Mouse (Mus musculus): ENCODE results near the gene Tcf25. TPM values are rescaled to one million over a fixed set of nuclear protein-coding genes. Genes with fewer than 3 reads are reported as not detected.
"Not testable (repeated sequence)": the region's sequence is repeated elsewhere in the genome, so short reads cannot be mapped to it uniquely, and the experiment has no call there.

Tcf25 gene
- polyA plus RNA-seq, 1 experiment from 2014 or later: 149 TPM

- Histone ChIP-seq H3K27ac (ENCODE audit: low read length) (no peak overlapping the region), H3K4me1 (replicated peaks; ENCODE audit: control insufficient read depth, insufficient read depth, low read length) (no peaks in the 10 kb centered on the region), H3K9me3 (ENCODE audit: control insufficient read depth, low read length) (peaks cover 60% of the 10 kb centered on the region), H3K36me3 (ENCODE audit: control insufficient read depth, insufficient read depth, low read length) (no peaks in the 10 kb centered on the region), H3K4me3 (ENCODE audit: low read length) (no peak overlapping the region), H3K27me3 (ENCODE audit: control insufficient read depth, insufficient read depth, low read depth, low read length) (no peaks in the 10 kb centered on the region), H3K9ac (ENCODE audit: low read length) (no peak overlapping the region), H3K4me2 (ENCODE audit: low read depth, low read length) (no peak overlapping the region)
- no peak for ATAC-seq (ENCODE audit: low read depth)
- 93% methylated on average over 23 of the region's 23 CpGs for WGBS
Measured at GRCm38 (mm10) chr8:123428939-123429721, 55.6 kb downstream of the Tcf25 start.

DNA sequence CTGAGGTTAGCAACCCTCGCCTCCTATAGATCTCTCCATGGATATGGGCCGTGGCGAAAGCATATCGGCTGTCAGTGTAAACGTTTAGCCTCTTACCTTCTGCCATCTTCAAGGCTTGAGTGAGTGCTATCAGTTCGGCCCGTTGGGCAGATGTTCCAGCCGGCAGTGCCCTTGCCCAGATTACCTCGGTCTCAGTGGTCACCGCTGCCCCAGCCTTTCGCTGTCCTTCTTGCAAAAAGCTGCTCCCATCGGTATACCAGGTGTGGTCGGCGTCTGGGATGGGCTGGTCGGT, 56.1 kb downstream of the Tcf25 start:
- not testable (repeated sequence) for H3K27me3 ChIP-seq (ENCODE audit: control insufficient read depth, insufficient read depth, low read depth, low read length); H3K4me2 ChIP-seq (ENCODE audit: low read depth, low read length); H3K9ac ChIP-seq (ENCODE audit: low read length); H3K4me1 ChIP-seq (replicated peaks; ENCODE audit: control insufficient read depth, insufficient read depth, low read length); H3K4me3 ChIP-seq (ENCODE audit: low read length); ATAC-seq (ENCODE audit: low read depth); H3K27ac ChIP-seq (ENCODE audit: low read length); H3K36me3 ChIP-seq (ENCODE audit: control insufficient read depth, insufficient read depth, low read length)
- WGBS: 94% methylated on average over 15 of the region's 15 CpGs
- peaks cover 60% of the 10 kb centered on the region for H3K9me3 ChIP-seq (ENCODE audit: control insufficient read depth, low read length)

DNA sequence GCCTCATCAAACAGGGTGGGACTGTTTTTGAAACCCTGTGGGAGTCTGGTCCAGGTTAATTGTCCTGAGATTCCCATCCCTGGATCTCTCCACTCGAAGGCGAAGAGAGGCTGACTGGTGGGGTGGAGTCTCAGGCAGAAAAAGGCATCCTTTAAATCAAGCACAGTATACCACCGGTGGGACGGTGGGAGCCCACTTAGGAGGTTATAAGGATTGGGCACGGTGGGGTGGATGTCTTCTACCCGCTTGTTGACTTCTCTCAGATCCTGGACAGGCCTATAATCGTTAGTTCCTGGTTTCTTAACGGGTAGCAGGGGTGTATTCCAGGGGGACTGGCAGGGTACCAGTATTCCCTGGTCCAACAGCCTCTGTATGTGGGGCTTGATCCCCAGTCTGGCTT, 57.4 kb downstream of the Tcf25 start:
- not testable (repeated sequence) for H3K36me3 ChIP-seq (ENCODE audit: control insufficient read depth, insufficient read depth, low read length); ATAC-seq (ENCODE audit: low read depth); H3K4me2 ChIP-seq (ENCODE audit: low read depth, low read length); H3K4me3 ChIP-seq (ENCODE audit: low read length); H3K27me3 ChIP-seq (ENCODE audit: control insufficient read depth, insufficient read depth, low read depth, low read length); H3K4me1 ChIP-seq (replicated peaks; ENCODE audit: control insufficient read depth, insufficient read depth, low read length); H3K27ac ChIP-seq (ENCODE audit: low read length); H3K9ac ChIP-seq (ENCODE audit: low read length)
- H3K9me3 ChIP-seq (ENCODE audit: control insufficient read depth, low read length): peaks cover 56% of the 10 kb centered on the region
- WGBS: 82% methylated on average over 8 of the region's 8 CpGs

GRCm38 (mm10) chr8:123431616-123432365, 58.2 kb downstream of the Tcf25 start:
- H3K27me3 ChIP-seq (ENCODE audit: control insufficient read depth, insufficient read depth, low read depth, low read length): no peaks in the 10 kb centered on the region
- WGBS: 94% methylated on average over 25 of the region's 25 CpGs
- H3K9ac ChIP-seq (ENCODE audit: low read length): no peak overlapping the region
- H3K4me2 ChIP-seq (ENCODE audit: low read depth, low read length): no peak overlapping the region
- no peaks in the 10 kb centered on the region for H3K4me1 ChIP-seq (replicated peaks; ENCODE audit: control insufficient read depth, insufficient read depth, low read length)
- no peak for ATAC-seq (ENCODE audit: low read depth)
- no peak overlapping the region for H3K4me3 ChIP-seq (ENCODE audit: low read length)
- H3K27ac ChIP-seq (ENCODE audit: low read length): no peak overlapping the region
- H3K36me3 ChIP-seq (ENCODE audit: control insufficient read depth, insufficient read depth, low read length): no peaks in the 10 kb centered on the region
- peaks cover 50% of the 10 kb centered on the region for H3K9me3 ChIP-seq (ENCODE audit: control insufficient read depth, low read length)

GRCm38 (mm10) chr8:123432381-123432780, 58.8 kb downstream of the Tcf25 start:
- 94% methylated on average over 16 of the region's 16 CpGs for WGBS
- Histone ChIP-seq H3K36me3 (ENCODE audit: control insufficient read depth, insufficient read depth, low read length) (no peaks in the 10 kb centered on the region), H3K9me3 (ENCODE audit: control insufficient read depth, low read length) (peaks cover 44% of the 10 kb centered on the region)

DNA sequence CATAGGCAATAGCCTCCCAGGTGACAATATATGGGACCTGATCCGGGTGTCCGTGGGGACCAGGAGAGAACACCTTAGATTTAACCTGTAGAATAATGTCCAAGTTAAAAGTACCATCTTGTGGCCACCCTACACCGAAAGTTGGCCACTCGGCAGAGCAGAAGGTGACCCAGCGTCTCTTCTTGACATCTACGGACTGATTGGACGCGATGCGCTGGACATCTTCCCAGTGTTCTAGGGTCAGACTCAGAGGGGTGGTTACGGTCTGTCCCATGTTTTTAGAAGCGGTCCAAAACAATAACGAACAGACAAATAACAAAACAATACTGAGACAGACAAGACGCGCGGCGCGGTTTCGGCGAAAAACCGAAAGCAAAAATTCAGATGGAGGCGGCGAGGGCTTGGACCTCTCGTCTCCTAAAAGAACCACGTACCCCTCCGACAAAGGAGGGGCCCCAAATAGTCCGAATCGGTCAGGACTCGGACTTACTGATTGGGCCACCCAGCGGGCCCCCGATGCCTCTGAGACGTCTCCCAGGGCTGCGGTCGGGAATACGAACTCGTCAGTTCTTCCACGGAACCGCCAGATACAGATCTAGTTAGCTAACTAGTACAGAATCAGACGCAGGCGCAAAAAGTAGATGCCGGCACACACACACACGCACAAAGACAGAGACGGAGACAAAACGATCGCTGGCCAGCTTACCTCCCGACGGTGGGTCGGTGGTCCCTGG, 59.9 kb downstream of the Tcf25 start:
- H3K4me1 ChIP-seq (replicated peaks; ENCODE audit: control insufficient read depth, insufficient read depth, low read length); H3K4me3 ChIP-seq (ENCODE audit: low read length); H3K36me3 ChIP-seq (ENCODE audit: control insufficient read depth, insufficient read depth, low read length); H3K27me3 ChIP-seq (ENCODE audit: control insufficient read depth, insufficient read depth, low read depth, low read length); H3K4me2 ChIP-seq (ENCODE audit: low read depth, low read length); ATAC-seq (ENCODE audit: low read depth); H3K9ac ChIP-seq (ENCODE audit: low read length); H3K27ac ChIP-seq (ENCODE audit: low read length): not testable (repeated sequence)
- 97% methylated on average over 41 of the region's 47 CpGs for WGBS
- peaks cover 34% of the 10 kb centered on the region for H3K9me3 ChIP-seq (ENCODE audit: control insufficient read depth, low read length)

More at GRCm38 (mm10) chr8:123432381-123432780, 58.8 kb downstream of the Tcf25 start:
- no peaks in the 10 kb centered on the region for H3K4me1 ChIP-seq (replicated peaks; ENCODE audit: control insufficient read depth, insufficient read depth, low read length)
- H3K9ac ChIP-seq (ENCODE audit: low read length): no peak overlapping the region
- no peak for ATAC-seq (ENCODE audit: low read depth)
- H3K27ac ChIP-seq (ENCODE audit: low read length): no peak overlapping the region
- no peak overlapping the region for H3K4me2 ChIP-seq (ENCODE audit: low read depth, low read length)
- no peaks in the 10 kb centered on the region for H3K27me3 ChIP-seq (ENCODE audit: control insufficient read depth, insufficient read depth, low read depth, low read length)
- no peak overlapping the region for H3K4me3 ChIP-seq (ENCODE audit: low read length)

- Histone ChIP-seq H3K36me3 (ENCODE audit: control insufficient read depth, insufficient read depth, low read length) (no peaks in the 10 kb centered on the region), H3K27me3 (ENCODE audit: control insufficient read depth, insufficient read depth, low read depth, low read length) (no peaks in the 10 kb centered on the region), H3K4me3 (ENCODE audit: low read length) (no peak overlapping the region), H3K9me3 (ENCODE audit: control insufficient read depth, low read length) (no peaks in the 10 kb centered on the region), H3K4me1 (replicated peaks; ENCODE audit: control insufficient read depth, insufficient read depth, low read length) (no peaks in the 10 kb centered on the region), H3K4me2 (ENCODE audit: low read depth, low read length) (no peak overlapping the region), H3K9ac (ENCODE audit: low read length) (no peak overlapping the region), H3K27ac (ENCODE audit: low read length) (no peak overlapping the region)
- WGBS: 89% methylated on average over 2 of the region's 2 CpGs
- ATAC-seq (ENCODE audit: low read depth): no peak
Measured at GRCm38 (mm10) chr8:123441788-123442187, 68.2 kb downstream of the Tcf25 start.

DNA sequence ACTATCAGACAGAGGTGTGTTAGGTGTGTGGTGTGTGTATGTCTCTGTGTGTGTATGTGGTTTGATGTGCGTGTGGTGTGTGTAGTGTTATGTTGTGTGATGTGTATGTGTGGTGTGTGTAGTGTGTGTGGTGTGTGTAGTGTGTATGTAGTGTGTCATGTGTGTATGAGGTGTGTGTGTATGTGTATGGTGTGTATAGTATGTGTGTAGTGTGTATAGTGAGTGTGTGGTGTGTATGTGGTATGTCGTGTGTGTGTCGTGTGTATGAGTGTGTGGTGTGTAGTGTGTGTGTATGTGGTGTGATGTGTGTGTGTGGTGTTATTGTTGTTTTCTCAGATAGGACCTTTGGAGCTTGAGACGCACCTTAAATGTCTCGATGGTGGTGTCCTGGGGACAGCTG, 68.8 kb downstream of the Tcf25 start:
- Histone ChIP-seq H3K4me2 (ENCODE audit: low read depth, low read length) (peak overlapping the region; percentile 72; the same call in 1 of the 2 replicates), H3K9me3 (ENCODE audit: control insufficient read depth, low read length) (no peaks in the 10 kb centered on the region), H3K36me3 (ENCODE audit: control insufficient read depth, insufficient read depth, low read length) (no peaks in the 10 kb centered on the region), H3K4me1 (replicated peaks; ENCODE audit: control insufficient read depth, insufficient read depth, low read length) (no peaks in the 10 kb centered on the region), H3K9ac (ENCODE audit: low read length) (no peak overlapping the region), H3K27me3 (ENCODE audit: control insufficient read depth, insufficient read depth, low read depth, low read length) (no peaks in the 10 kb centered on the region), H3K4me3 (ENCODE audit: low read length) (peak overlapping the region; percentile 75; the same call in 1 of the 2 replicates), H3K27ac (ENCODE audit: low read length) (no peak overlapping the region)
- no peak for ATAC-seq (ENCODE audit: low read depth)
- 79% methylated on average over 5 of the region's 5 CpGs for WGBS

Measured in lung, embryonic 16.5 days (tissue).